Mouse (Mus musculus): ENCODE data around the gene Tubb1.

The Tubb1 gene

DNA sequence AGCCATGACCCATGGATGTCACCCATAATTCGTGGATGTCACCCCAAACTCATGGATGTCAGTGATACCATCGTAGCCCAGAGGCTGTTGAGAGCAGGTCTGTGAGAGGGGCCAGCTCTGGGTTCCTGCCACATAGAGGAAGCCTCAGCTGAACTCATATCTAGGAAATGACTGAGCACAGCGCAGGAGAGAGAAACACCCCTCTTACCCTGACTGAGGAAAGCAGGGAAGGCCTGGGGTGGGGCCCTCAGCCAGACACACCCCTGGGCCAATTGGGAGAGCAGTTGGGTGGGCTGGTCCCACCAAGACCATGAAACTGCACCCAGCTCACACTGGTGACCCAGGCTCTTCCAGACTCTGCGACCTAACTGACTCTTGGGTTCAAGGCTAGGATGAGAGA lies at the start of gene Tubb1:
TSS of gene Tubb1 (plus strand) at position 343 of the 400 bp plus-strand sequence.
- DNase-seq (ENCODE audit: low read depth, low spot score): no peak

DNA sequence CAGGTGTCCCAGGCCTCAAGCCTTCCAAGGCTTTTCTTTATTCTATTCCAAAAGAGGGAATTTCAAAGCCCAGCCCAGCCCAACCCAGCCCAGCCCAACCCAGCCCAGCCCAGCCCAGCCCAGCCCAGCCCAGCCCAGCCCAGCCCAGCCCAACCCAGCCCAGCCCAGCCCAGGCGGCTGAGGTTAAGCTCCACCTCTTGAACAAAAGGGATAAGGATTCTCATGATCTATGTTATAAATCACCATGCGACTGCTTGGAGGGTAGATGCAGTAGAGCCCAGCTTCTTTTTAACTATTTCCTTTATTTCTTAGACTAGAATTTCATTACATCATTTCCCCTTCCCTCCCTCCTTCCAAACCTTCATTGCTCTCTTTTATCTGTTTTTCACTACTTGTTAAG lies 40.3 kb upstream of the Tubb1 start:
- no peak for DNase-seq (ENCODE audit: low read depth, low spot score)

DNA sequence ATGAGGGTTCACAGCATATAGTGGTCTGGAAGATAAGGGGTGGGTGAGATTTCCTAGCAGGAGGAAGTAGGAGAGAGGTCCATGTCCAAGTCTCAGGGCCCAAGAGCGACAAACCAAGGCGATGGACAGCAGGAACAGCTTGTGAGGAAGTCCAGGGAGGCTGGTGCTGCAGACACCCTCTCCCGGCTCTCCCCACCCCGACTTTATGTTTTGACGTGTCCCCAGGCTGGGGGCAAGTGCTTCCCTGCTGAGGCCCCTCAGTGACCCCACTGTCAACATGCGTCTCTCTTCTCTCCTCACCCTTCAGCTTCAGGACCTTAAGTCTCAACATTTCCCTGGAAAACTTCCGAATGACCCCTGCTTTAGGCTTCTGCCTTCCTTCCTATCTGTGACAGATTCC lies 37.4 kb upstream of the Tubb1 start:
- DNase-seq (ENCODE audit: low read depth, low spot score): no peak

DNA sequence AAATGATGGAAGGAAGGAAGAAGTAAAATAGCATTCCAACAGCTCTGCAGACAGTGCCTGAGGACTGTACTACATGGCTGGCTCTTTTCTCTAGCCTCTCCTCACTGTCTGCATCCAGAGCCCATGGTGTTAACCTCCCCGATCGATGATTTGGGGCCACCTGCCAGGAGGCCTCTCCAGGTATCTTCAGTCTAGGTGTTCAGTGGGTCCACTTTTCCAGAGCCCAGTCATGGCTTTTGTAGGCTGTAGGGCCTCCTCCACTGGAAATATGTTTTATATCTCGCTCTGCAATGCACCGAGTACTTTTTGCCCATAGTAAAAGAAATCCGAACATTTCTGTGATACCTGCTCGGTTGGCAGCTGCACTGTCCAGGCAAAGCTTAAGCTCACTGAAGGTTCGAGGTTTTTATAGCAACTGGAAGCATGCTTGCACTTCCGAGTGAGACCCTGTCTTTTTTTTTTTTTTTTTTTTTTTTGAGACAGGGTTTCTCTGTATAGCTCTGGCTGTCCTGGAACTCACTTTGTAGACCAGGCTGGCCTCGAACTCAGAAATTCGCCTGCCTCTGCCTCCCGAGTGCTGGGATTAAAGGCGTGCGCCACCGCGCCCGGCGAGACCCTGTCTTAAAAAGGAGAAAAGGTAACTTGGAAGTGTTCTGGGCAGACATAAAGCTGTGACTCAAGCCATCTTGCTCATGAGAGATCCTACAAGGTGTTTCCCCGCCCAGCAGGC lies 35.3 kb upstream of the Tubb1 start:
- DNase-seq (ENCODE audit: low read depth, low spot score): no peak

DNA sequence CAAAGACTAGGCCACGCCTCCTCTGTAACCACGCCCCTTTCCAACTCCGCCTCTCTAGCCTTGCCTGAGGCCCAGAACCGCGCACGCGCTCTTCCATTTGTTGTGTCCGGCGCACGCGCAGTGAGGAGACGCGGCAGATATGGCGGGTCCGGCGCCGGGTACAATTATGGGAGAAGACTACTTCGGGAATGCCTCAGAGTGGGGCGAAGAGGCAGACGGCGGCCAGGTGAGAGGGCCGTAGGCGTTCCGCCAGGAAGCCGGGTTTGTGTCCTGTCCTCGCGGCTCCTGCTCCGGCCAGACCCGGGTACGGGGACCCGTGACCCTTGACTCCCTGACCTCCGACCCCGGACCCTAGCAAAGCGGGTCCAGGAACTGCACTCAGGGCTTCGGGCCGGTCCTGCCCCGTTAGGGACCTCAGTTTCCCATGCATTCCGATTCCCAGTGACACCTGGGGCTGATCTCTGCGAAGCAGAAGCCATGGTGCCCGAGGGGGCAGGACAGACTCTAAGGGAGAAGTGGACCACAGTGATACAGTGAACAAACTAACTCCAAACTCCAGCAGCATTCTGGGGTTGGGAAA lies 34.7 kb upstream of the Tubb1 start, which contains the start of gene Nelfcd:
TSS of gene Nelfcd (plus strand) at position 74 of the 580 bp plus-strand sequence.
- DNase-seq (ENCODE audit: low read depth, low spot score): peak; percentile 97

DNA sequence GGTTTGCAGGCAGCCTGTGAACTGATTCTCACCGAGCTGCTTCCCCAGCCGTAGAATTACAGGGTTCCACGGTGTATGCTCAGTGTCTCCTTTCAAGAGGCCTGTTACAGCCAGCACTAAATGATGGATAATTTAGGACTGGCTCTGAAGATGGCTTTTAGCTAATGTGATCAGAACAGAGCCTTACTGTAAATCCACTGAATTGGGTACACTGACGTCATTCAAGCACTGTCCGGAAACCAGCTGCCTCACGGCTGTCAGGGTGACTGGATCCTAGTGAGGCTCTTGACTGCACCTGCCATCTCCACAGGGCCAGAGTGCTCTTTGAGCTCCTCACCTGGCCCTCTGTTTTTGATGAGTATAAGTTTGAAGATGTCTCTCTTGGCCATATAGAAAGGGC lies 29.4 kb upstream of the Tubb1 start:
- no peak for DNase-seq (ENCODE audit: low read depth, low spot score)

DNA sequence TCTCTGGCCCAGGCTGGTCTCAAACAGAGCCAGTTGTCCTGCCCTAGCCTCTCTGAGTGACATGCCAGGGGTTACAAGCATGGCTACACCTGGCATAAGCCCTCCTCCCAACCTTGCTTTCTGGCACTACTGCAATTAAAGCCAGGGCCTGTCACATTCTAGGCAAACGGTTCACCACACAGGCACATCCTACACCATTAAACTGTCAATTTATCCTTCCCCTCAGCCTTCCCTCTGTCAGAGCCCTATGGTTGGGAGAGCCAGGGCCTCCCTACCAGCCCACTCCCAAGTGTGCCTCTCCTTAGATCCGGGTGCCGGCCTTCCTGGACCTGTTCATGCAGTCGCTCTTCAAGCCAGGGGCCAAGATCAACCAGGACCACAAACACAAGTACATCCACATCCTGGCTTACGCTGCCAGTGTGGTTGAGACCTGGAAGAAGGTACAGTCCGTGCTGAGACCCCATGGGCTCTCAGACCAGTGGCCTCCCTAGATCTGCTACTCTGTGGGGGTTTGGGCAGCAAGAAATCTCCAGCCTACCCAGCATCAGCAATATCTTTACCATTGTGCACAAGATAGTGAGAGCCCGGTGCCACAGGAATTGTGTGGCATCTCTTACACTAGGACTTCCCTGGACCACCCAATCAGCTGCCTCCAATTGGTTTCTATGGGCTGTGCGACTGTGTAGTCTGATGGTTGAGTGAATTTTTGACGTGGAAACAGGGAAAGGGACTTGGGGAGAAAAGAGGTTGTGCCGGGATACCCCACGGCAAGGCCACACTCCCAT lies 26.0 kb upstream of the Tubb1 start:
- no peak for DNase-seq (ENCODE audit: low read depth, low spot score)

DNA sequence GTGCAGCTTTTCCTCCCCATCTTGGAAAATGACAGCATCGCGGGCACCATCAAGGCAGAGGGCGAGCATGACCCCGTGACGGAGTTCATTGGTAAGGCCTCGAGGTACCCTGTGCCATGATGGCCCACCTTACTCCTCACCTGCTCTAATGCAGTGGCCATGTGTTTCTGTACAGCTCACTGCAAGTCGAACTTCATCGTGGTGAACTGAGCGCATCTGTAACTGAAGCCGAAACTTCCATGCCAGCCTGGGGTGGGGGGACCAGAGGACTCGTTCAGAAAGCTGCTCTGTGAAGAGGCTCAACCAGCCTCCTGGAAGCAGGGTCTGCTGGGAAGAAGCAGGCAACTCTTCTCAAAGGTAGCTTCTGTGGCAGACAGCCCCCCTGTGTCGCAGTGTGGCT lies 23.6 kb upstream of the Tubb1 start:
- DNase-seq (ENCODE audit: low read depth, low spot score): no peak

DNA sequence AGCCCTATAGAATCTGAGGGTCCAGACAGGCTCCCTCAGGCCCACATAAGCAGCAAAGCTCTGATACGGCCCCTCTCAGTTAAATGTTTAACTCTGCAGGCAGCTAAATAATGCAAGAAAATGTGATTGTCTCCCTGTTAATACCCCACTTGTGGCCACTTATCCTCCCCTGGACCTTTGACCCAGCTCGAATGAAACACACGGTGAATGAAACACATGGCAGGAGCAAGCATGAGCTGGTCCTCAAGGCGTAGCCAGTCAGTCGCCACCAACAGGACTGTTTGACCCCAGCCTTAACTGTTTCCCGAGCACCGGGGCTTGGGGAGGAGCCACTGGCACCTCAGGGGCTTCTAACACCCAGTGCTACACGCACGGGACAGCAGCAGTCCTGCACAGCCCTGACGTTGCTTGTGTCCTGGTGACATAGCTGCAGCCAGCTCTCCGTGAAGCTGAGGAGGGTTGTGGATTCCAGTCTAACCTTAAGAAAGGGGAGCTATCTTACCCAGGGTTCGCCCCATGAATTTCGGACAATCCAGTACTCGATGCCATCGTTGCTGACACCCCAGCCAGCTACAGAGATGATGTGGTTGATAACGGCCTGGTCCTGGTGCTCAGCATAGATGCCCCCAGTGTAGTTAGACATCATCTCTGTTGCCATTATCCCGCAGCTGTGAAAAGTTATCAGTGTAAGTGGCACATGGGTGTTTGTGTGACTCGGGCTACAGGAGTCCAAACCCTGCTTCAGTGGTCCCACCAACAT lies 22.2 kb upstream of the Tubb1 start:
- no peak for DNase-seq (ENCODE audit: low read depth, low spot score)

DNA sequence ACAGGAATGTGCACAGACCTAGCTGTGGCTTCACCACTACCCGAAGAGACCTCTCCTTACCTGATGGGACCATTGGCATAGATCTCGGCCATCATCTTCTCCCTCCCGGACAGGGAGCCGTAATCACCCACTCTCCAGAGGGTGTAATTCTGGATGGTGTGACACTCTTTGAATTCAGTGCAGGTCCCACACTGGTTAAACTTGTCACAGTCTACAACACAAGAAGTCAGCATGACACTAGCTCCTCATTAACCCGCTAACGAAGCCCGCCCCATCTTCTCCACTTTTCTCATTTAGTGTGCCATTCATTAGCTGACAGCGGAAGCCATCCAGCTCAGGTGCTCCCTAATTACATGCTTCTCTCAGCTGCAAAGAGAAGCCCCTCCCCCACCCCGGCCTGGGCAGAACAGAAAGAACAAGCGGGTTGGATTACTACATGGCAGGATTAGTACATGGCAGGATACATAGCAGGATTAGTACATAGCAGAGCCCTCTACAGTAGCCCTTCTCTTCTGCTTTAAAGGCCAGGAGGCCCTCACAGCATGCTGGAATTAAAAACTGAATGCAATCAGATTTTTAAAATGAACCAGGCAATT lies 21.4 kb upstream of the Tubb1 start:
- no peak for DNase-seq (ENCODE audit: low read depth, low spot score)

DNA sequence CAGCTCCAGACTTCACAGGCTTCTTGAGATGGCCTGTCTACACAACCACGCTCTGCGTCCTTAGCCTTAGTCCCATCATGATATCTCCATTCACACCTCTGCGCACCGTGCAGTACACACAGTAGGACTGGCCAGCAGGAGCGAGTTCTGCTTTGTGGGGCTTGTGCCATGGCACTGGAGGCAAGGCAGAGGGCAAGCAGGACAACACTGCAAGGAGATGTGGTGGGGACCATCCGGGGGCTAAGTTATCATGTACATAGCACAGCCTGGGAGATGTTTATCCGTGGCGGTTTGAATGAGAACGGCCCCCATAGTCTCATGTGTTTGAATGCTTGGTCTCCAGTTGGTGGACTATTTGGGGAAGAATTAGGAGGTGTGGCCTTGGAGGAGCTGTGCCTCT lies 15.6 kb upstream of the Tubb1 start:
- DNase-seq (ENCODE audit: low read depth, low spot score): no peak

DNA sequence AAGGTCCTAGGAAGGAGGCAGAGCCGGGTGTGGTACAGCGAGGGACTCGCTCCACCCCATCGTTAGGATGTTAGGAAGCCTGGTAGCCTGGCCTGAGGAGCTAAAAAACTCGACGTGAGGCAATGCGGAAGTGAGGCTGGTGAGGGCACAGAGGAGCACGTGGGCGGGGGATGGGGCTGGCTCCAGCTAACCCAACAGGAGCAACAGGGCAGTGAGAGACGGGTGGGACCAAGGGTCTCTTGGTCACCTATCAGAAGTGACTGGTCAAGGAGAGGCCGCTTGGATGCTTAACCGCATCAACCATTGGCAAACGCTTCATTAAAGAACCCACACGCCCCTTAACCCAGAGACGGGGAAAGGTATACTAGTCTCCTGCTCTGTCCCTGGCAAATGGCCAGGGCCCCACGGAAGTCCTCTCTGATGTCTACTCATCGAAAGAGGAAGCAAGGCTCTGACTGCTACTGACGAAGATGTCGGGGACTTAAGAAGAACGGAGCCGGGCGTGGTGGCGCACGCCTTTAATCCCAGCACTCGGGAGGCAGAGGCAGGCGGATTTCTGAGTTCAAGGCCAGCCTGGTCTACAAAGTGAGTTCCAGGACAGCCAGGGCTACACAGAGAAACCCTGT lies 14.3 kb upstream of the Tubb1 start:
- DNase-seq (ENCODE audit: low read depth, low spot score): no peak

DNA sequence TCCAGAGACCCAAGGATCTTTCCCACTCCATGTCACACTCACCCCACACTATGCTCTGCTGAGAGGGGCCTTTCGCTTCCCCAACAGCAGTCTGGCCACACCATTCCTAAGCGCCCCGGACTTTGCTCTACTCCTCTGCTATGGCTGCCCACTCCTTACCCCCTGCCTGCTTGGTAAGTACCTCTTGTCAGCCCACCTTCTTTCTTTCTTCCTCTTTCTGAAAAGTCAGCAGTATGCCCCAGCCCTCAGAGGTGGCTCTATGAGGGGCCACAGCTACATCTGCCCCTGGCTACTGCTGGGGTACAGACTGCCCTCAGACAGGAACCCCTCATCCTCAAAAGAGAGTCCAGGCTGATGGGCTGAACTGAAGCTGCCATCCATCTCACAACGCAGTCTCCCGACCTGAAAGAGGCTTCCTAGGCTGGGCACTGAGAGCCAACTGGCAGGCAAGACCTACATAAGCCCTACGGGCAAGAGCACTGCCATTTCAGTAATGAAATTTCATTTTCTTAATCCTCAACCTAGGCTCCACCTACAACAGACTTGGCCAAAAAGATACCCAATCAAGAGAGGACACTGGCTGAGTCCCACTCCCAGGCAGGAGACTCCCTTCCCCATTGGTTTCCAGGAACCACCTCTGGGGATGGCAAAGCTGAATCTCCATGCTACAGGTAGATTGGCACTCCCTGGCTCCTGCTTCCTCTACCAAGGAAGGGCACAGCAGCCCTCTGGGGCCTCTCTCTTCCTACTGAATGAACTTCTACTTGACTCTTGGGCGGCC lies 13.4 kb upstream of the Tubb1 start:
- no peak for DNase-seq (ENCODE audit: low read depth, low spot score)

DNA sequence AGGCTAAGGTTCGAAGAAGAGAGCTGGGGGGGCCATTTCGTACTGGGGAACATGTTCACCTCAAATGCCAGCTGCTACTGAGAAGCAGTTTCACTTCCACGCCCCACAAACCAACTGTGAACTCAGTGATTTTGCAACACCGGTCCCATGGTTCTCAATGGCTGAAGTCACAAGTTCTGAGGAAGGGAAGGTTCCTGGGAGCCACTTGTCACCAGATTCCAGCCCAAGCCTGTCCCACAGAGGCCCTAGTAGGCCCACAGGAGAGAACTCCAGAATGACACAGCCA lies 12.9 kb upstream of the Tubb1 start:
- DNase-seq (ENCODE audit: low read depth, low spot score): no peak

DNA sequence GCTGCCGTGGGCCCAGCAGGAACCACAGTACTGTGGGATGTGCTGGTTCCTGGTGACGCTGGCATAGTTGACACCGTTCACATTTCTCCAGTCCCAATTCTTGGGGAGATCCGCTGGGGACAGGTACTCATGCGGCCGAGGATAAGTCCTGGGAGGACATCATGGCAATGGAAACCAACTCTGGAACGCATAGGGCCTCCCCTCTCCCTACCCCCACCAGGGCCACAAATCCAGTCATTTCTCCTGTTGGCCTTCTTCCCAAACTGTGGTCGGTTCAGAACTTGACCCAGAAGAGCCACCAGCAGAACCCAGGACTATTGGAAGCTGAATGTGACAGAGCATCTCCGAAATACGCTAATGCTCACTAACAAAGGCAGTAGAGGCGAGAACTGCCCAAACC lies 12.3 kb upstream of the Tubb1 start:
- DNase-seq (ENCODE audit: low read depth, low spot score): no peak

DNA sequence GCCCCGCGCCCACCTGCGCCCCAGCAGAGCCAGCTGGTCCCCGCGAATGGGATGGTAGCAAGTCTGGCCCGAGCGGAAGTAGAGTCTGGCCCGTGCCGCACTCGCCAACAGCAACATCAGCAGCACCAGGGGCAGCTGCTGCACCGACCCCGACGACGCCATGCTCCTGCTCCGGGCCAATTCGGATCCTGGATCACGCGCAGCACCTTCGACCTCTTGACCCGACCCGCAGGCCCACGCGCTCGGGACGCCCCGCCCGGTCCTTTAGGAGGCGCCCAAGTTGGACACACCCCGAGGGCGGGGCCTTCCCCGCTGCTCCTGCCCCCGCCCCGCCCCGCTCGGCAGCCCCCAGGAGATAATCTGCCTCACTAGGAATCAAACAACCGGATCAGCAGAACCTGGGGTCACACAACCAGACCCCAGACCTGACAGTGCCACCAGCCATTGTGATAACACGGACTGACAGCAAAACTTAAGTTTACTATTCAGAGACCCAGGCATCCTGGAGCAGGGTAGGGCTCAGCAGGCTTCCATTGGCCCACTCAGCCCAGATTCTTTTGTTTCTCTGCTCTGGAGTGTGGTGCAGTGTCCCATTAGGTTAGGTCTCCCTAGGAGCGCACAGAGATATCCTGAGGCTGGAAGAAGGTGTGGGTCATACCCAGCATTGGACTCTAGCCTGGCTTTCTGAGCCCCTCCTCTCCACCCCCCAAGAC lies 11.6 kb upstream of the Tubb1 start, which contains the start of gene Ctsz:
TSS of gene Ctsz (minus strand) at position 303 of the 713 bp plus-strand sequence.
- DNase-seq (ENCODE audit: low read depth, low spot score): peak; percentile 32

DNA sequence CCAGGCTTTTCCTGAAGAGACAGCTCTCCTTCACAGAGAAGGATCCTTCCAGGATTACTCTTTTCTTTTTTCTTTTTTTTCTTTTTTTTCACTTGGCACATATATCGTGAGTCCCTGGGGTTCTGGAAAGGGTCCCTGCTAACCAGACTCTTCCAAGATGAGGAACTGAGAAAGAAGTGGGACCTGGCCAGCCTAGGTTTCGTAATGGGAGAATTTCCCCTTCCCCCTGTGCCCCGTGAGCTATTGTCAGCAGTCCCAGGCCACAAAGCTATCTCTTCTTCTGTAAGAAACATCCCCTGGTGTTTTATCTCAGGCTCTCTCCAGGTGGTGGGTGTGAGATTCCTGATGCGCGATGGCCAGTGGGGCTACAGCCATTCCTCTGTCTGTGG lies 11.1 kb upstream of the Tubb1 start:
- no peak for DNase-seq (ENCODE audit: low read depth, low spot score)

DNA sequence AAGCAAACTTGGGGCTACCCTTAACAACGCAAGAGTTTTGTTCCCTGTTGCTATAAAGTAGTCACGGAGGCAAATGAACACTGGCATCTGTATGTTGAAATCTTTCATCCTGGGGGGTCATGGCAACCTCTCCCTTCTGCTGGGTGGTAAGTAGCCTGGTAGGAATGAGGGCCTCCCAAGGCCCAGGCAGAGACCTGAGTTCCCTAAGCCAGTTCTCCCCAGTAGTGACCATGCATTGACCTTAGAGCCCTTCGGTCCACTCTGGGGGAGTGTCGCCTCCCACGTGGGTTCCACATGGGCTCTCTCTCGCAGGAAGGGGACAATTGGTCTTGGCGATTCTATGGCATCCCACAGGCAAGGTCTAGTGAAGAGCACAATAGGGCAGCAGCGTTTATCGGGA lies 10.5 kb upstream of the Tubb1 start:
- DNase-seq (ENCODE audit: low read depth, low spot score): no peak

DNA sequence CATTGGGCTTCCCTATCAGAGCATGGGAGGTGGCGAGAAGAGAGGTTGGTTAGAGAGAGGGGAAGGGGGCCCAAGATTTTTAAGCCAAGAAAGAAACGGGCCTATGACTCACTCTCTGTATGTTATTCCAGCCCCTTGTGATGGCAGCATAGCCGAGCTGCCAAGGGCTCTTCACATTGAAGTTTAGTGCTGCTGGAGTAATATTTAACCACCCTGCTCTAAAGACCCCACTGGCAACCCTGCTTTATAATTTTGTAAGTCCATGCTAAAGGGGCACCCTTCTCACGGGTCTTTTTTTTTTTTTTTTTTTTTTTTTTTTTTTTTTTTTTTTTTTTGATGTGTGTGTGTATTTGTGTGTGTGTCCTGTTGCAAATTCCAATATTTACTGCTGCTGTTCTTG lies 8.6 kb upstream of the Tubb1 start:
- no peak for DNase-seq (ENCODE audit: low read depth, low spot score)

DNA sequence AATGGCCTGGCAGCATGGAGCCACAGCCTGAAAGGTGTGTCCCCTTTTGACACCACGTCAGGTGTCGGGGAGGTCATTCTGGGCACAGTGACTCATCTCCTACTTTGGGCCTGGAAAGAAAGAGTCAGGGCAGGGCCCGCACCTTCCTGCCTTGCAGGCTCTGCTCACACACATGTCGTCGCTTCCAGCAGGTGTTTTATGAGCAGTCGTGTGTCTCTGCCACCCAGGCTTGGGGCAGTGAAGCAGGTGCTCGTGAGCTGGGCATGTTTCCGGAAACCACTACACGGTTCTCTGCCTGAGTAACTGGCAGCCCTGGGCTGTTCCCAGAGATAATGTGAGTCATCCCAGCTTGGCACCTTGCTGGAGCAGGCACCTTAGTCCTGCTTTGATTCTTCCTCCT lies 8.0 kb upstream of the Tubb1 start:
- DNase-seq (ENCODE audit: low read depth, low spot score): no peak
